Mouse (Mus musculus) embryonic facial prominence, embryonic 15.5 days (tissue): ENCODE measurements around the gene Arhgap22. TPM values are rescaled to one million over a fixed set of nuclear protein-coding genes. Genes with fewer than 3 reads are reported as not detected.

Experiments used
- polyA plus RNA-seq: library from polyadenylated mRNA; unstranded; fragments of >200 nt; fragmentation: Nextera tagmentation; extraction: Ambion mirVana; gene quantifications from 2 replicates; pipeline ENCODE4 v1.2.1, GENCODE M21; 2015

Arhgap22 gene
- polyA plus RNA-seq, 1 experiment from 2014 or later = 4.8 TPM

Other genes with a start within 250 kb of the Arhgap22 start
- 1.2 and 1.4 TPM in 2 replicates for gene Lrrc18, start 222.6 kb upstream of the Arhgap22 start, polyA plus RNA-seq
- gene Wdfy4, start 28.5 kb upstream of the Arhgap22 start, polyA plus RNA-seq = 0.29 and 0.75 TPM in 2 replicates
- gene Mapk8, start 233.1 kb downstream of the Arhgap22 start, polyA plus RNA-seq = 15.2 and 17.8 TPM in 2 replicates